Mouse (Mus musculus) intestine, postnatal 0 days (tissue): ENCODE data around the gene Veph1. TPM values are rescaled to one million over a fixed set of nuclear protein-coding genes. Genes with fewer than 3 reads are reported as not detected.

Experiments
- ATAC-seq: fragments of 200-750 bp; cut with Nextera tagmentation; 2 replicates; pipeline ENCODE4 v1.8.0; 2017; ENCODE audit warnings: mild to moderate bottlenecking, moderate TSS enrichment, moderate library complexity
- H3K27ac ChIP-seq: fragments of 300-500 bp; sonication (generic); 2 replicates; pipeline ENCODE4 v1.5.1; 2014; ENCODE audit warnings: mild to moderate bottlenecking, low read depth, low read length, moderate library complexity
- H3K27me3 ChIP-seq: fragments of 300-500 bp; sonication (generic); replicated peaks from 2 replicates; pipeline ENCODE4 v1.6.1; 2014; ENCODE audit warnings: low read length, mixed read lengths; ENCODE audit not compliant: control insufficient read depth, insufficient read depth
- H3K36me3 ChIP-seq: fragments of 300-500 bp; sonication (generic); 2 replicates; pipeline ENCODE4 v1.6.1; 2014; ENCODE audit warnings: mild to moderate bottlenecking, moderate library complexity; ENCODE audit not compliant: control insufficient read depth, insufficient read depth
- H3K4me1 ChIP-seq: fragments of 300-500 bp; sonication (generic); replicated peaks from 2 replicates; pipeline ENCODE4 v1.6.1; 2014; ENCODE audit warnings: antibody characterized with exemption, low read length, mixed read lengths; ENCODE audit not compliant: control insufficient read depth, insufficient read depth
- H3K4me2 ChIP-seq: fragments of 300-500 bp; sonication (generic); replicated peaks from 2 replicates; pipeline ENCODE4 v1.6.1; 2014; ENCODE audit warnings: low read depth, mild to moderate bottlenecking, moderate library complexity
- H3K4me3 ChIP-seq: fragments of 300-500 bp; sonication (generic); 2 replicates; pipeline ENCODE4 v1.5.1; 2014; ENCODE audit warnings: low read depth, low read length
- H3K9ac ChIP-seq: fragments of 300-500 bp; sonication (generic); 2 replicates; pipeline ENCODE4 v1.6.1; 2014; ENCODE audit warnings: mild to moderate bottlenecking, low read depth, low read length
- H3K9me3 ChIP-seq: fragments of 300-500 bp; sonication (generic); 2 replicates; pipeline ENCODE4 v1.6.1; 2016; ENCODE audit warnings: mixed run types; ENCODE audit not compliant: control insufficient read depth
- CTCF ChIP-seq: sonication (generic); IDR thresholded peaks from 2 replicates; pipeline ENCODE4 v1.5.1; 2016; ENCODE audit warnings: low read depth, mild to moderate bottlenecking, control low read depth, antibody characterized with exemption, moderate library complexity
- WGBS: fragments of 180-500 bp; shearing (Covaris S2); extraction: QIAGEN DNeasy Blood & Tissue Kit; methylation state at CpG from one replicate; pipeline ENCODE4 v1.1.7; 2014; 5-methylcytosine and 5-hydroxymethylcytosine counted together
- polyA plus RNA-seq: library from polyadenylated mRNA; unstranded; fragments of >200 nt; fragmentation: Nextera tagmentation; extraction: Ambion mirVana; gene quantifications from 2 replicates; pipeline ENCODE4 v1.2.1, GENCODE M21; 2015

Veph1 gene
- polyA plus RNA-seq, 1 experiment from 2014 or later = not detected

- Histone ChIP-seq H3K27me3 (no peaks in the 10 kb centered on the region), H3K4me1 (no peaks in the 10 kb centered on the region), H3K9ac (no peak overlapping the region), H3K27ac (no peak overlapping the region), H3K9me3 (no peaks in the 10 kb centered on the region), H3K4me3 (no peak overlapping the region), H3K4me2 (no peak overlapping the region), H3K36me3 (no peaks in the 10 kb centered on the region)
- 84% methylated on average over 6 of the region's 6 CpGs for WGBS
- ATAC-seq = no peak
- no peak for TF ChIP-seq CTCF
Measured at GRCm38 (mm10) chr3:66166606-66167290, 129.9 kb downstream of the Veph1 start.

GRCm38 (mm10) chr3:66165026-66165425 is 131.6 kb downstream of the Veph1 start:
- no peak for ATAC-seq
- WGBS = 54% methylated on average over 5 of the region's 5 CpGs
- no peak overlapping the region for H3K9ac ChIP-seq

GRCm38 (mm10) chr3:66164585-66164984 is 132.1 kb downstream of the Veph1 start:
- Histone ChIP-seq H3K4me3 (no peak overlapping the region), H3K27me3 (no peaks in the 10 kb centered on the region), H3K36me3 (no peaks in the 10 kb centered on the region), H3K9ac (no peak overlapping the region), H3K4me1 (no peaks in the 10 kb centered on the region), H3K27ac (no peak overlapping the region), H3K4me2 (no peak overlapping the region), H3K9me3 (no peaks in the 10 kb centered on the region)
- WGBS = 30% methylated on average over 3 of the region's 3 CpGs
- TF ChIP-seq CTCF = no peak
- ATAC-seq = no peak

More at GRCm38 (mm10) chr3:66165026-66165425, 131.6 kb downstream of the Veph1 start:
- Histone ChIP-seq H3K4me2 (no peak overlapping the region), H3K4me3 (no peak overlapping the region), H3K36me3 (no peaks in the 10 kb centered on the region), H3K9me3 (no peaks in the 10 kb centered on the region), H3K27me3 (no peaks in the 10 kb centered on the region), H3K27ac (no peak overlapping the region), H3K4me1 (no peaks in the 10 kb centered on the region)
- TF ChIP-seq CTCF = no peak

DNA sequence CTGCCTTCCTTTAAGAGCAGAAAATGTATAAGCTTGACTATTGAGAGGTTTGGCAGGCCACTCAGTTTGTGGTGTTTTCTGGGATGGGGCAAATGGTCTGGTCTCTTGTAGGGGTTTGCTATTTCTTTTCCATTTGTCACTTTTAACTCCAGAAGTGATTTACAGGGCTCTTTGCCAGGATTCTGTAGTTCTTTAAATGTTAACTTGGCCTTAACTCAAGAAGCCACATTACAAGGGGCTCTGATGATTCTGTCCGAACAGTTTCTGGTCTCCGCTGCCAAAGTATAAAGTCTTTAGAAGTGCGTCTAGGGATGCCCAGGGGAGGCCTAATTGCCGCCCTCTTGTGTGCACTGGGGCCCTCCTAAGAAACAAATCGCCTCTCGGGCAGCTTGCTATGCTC is 134.0 kb downstream of the Veph1 start:
- no peak overlapping the region for H3K4me3 ChIP-seq
- no peak overlapping the region for H3K4me2 ChIP-seq
- no peak overlapping the region for H3K27ac ChIP-seq
- H3K27me3 ChIP-seq = no peaks in the 10 kb centered on the region
- no peak overlapping the region for H3K9ac ChIP-seq
- no peaks in the 10 kb centered on the region for H3K36me3 ChIP-seq
- no peaks in the 10 kb centered on the region for H3K4me1 ChIP-seq
- no peaks in the 10 kb centered on the region for H3K9me3 ChIP-seq
- WGBS = 59% methylated on average over 6 of the region's 6 CpGs
- ATAC-seq = no peak
- TF ChIP-seq CTCF = no peak

DNA sequence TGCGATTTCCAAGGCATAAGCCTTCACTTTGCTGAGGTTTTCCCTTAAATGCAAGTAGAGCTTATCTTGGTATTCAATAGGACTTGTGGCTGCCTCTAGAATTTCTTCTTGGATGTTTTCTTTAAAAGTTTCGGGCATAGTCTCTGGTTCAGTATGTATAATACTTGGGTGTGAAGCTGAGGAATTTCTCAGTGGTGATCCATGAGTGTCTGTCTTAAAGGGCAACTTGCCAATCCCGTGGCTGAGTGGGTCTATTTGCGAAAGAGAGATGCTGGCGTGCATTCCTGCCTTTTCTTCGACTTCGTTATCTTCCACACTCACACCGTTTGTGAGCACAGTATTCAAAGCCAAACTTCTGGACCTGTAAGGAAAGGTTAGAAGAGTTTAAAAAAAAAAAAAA is 138.7 kb downstream of the Veph1 start:
- Histone ChIP-seq H3K27ac (no peak overlapping the region), H3K36me3 (no peaks in the 10 kb centered on the region), H3K4me2 (no peak overlapping the region), H3K4me3 (no peak overlapping the region), H3K27me3 (no peaks in the 10 kb centered on the region), H3K4me1 (no peaks in the 10 kb centered on the region), H3K9me3 (no peaks in the 10 kb centered on the region), H3K9ac (no peak overlapping the region)
- WGBS = 64% methylated on average over 8 of the region's 8 CpGs
- no peak for ATAC-seq
- no peak for TF ChIP-seq CTCF

- 80% methylated on average over 7 of the region's 7 CpGs for WGBS
- no peak overlapping the region for H3K4me2 ChIP-seq
- H3K4me3 ChIP-seq = no peak overlapping the region
- H3K27ac ChIP-seq = no peak overlapping the region
- ATAC-seq = no peak
- no peaks in the 10 kb centered on the region for H3K9me3 ChIP-seq
- no peak overlapping the region for H3K9ac ChIP-seq
- no peaks in the 10 kb centered on the region for H3K4me1 ChIP-seq
- no peaks in the 10 kb centered on the region for H3K27me3 ChIP-seq
- no peak for TF ChIP-seq CTCF
- no peaks in the 10 kb centered on the region for H3K36me3 ChIP-seq
Measured at GRCm38 (mm10) chr3:66137601-66138000, 159.0 kb downstream of the Veph1 start.
